Mouse (Mus musculus) bone marrow macrophage, adult 2 months (primary cell): ENCODE results near the gene Ctr9. TPM values are rescaled to one million over a fixed set of nuclear protein-coding genes. Genes with fewer than 3 reads are reported as not detected.

Source experiments
- H3K27ac ChIP-seq: 2 replicates; pipeline ENCODE4 v1.5.1; 2012; ENCODE audit warnings: low read depth, low read length; ENCODE audit not compliant: insufficient read depth
- H3K4me1 ChIP-seq: 2 replicates; pipeline ENCODE4 v1.6.1; 2012; ENCODE audit warnings: low read length; ENCODE audit not compliant: control insufficient read depth, insufficient read depth
- H3K4me3 ChIP-seq: 2 replicates; pipeline ENCODE4 v1.5.1; 2012; ENCODE audit warnings: mild to moderate bottlenecking, low read length, moderate library complexity; ENCODE audit not compliant: insufficient read depth
- CTCF ChIP-seq: IDR thresholded peaks from 2 replicates; pipeline ENCODE4 v1.5.1; 2012; ENCODE audit warnings: low read depth, mild to moderate bottlenecking, low read length, moderate library complexity
- POLR2A ChIP-seq: IDR thresholded peaks from 2 replicates; pipeline ENCODE4 v1.6.1; 2012; ENCODE audit warnings: mild to moderate bottlenecking, low read depth, low read length, borderline replicate concordance
- polyA plus RNA-seq: library from polyadenylated mRNA; stranded (reverse); fragments of >200 nt; gene quantifications from 2 replicates; pipeline ENCODE4 v1.2.4, GENCODE M21; 2012; ENCODE audit not compliant: missing spikeins, insufficient read depth, insufficient read length

Gene Ctr9
- polyA plus RNA-seq, 1 experiment = 24.0 TPM

DNA sequence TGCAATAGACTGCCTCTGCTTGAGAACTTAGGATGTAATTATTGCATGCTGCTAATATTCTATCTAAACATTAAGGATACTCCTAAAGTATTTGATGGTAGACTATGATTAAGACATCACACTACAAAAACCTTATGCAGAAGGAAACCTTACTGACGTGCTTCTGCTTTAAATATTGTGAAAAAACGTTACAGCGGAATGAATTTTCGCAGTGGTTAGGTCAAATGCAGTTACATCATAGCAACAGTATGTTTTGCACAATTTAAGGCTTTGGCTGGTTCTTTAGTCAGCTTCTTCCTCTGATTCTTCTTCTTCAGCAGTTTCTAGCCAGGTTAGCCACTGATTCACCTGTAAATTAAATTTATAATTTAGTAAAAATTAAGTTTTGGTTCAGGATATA lies 43.7 kb downstream of the Ctr9 start:
- Histone ChIP-seq H3K4me3 (no peak overlapping the region), H3K4me1 (no peaks in the 10 kb centered on the region), H3K27ac (no peak overlapping the region)
- TF ChIP-seq CTCF (no peak), POLR2A (no peak)

DNA sequence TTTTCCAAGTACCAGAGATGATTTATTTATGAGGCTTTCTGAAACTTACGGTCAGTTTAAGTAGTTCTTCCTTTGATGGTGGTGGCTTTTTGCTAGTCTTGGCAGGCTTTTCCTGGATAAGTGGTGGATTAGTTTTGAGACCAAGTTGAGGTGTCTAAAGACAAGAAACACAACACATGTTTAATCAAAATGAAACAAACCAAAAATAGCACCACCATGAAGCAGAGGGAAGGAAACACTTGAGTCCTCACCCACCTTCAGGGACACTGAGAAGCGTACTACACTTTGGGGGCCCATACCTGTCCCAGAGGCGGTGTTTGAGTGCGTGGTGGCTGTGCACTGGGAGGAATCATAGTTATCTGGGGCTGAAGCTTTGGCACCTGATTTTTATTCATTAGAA lies 46.5 kb downstream of the Ctr9 start:
- no peak overlapping the region for H3K27ac ChIP-seq
- TF ChIP-seq CTCF (no peak), POLR2A (no peak)
- no peak overlapping the region for H3K4me3 ChIP-seq
- peaks cover 7% of the 10 kb centered on the region for H3K4me1 ChIP-seq

GRCm38 (mm10) chr7:111078271-111078670 lies 49.5 kb downstream of the Ctr9 start:
- TF ChIP-seq POLR2A (no peak), CTCF (no peak)
- Histone ChIP-seq H3K4me1 (peaks cover 7% of the 10 kb centered on the region), H3K4me3 (no peak overlapping the region), H3K27ac (no peak overlapping the region)

- H3K4me3 ChIP-seq = peak overlapping the region; percentile 15
- H3K27ac ChIP-seq = no peak overlapping the region
- H3K4me1 ChIP-seq = peaks cover 9% of the 10 kb centered on the region
- TF ChIP-seq POLR2A (no peak), CTCF (no peak)
Observed at GRCm38 (mm10) chr7:111080026-111080425, 51.3 kb downstream of the Ctr9 start.

DNA sequence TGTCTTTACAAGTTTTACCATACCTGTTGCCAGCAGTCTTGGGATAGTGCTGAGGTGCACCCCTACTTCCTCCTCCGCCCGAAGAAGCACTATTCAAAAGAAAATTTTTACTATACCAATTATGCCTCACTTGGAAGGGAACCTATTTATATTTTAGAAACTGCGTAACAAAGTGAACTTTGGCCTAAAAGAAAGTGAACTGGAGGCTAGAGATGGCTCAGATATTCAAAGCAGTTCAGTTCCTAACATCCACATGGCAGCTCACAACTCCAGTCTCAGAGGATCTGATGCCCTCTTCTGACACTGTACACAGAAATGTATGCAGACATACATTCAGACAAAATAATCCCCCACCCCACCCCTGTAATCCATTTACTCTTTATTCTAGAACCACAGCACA lies 52.1 kb downstream of the Ctr9 start:
- TF ChIP-seq POLR2A = no peak
- no peak for TF ChIP-seq CTCF
- Histone ChIP-seq H3K27ac (no peak overlapping the region), H3K4me1 (peaks cover 9% of the 10 kb centered on the region), H3K4me3 (peak overlapping the region; percentile 70)

DNA sequence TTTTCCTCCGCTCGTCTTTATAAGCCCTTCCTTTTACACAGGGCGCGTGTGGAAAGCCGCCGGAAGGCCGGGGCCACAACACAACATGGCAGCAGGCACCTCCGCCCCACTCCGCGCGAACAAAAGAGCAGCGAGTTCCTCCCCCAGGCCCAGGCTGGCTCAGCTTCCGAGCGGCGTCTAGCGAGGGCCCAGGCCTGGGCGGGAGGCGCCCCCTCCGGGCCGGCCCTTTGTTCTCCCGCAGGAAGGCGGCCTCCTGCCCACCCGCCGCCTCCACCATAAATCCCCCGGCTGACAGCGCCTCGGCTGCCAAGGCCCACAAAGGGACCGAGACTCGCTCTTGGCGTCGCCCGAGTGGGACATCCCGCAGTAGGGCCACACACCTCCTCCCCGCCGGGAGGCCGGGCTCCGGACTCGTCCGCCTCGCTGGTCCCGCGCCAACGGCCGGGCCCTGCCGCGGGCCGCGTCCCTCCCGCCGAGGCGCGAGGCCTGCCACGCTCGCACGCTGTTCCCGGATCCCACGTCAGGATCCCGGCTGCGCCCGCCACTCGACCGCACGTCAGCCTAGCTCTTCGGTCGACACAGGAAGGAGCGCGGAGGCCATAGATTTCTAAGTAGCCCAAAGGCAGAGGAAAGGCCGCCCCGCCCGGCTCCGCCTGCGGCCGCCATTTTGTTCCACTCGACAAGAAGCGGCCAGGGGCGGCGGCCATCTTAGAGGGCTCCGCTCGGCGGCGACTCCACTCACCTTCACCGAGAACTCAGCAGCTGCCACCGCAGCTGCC lies 53.5 kb downstream of the Ctr9 start:
- H3K4me3 ChIP-seq = peak overlapping the region; percentile 70
- peak overlapping the region; percentile 95 for H3K27ac ChIP-seq
- TF ChIP-seq CTCF (no peak), POLR2A (no peak)
- H3K4me1 ChIP-seq = peaks cover 9% of the 10 kb centered on the region

DNA sequence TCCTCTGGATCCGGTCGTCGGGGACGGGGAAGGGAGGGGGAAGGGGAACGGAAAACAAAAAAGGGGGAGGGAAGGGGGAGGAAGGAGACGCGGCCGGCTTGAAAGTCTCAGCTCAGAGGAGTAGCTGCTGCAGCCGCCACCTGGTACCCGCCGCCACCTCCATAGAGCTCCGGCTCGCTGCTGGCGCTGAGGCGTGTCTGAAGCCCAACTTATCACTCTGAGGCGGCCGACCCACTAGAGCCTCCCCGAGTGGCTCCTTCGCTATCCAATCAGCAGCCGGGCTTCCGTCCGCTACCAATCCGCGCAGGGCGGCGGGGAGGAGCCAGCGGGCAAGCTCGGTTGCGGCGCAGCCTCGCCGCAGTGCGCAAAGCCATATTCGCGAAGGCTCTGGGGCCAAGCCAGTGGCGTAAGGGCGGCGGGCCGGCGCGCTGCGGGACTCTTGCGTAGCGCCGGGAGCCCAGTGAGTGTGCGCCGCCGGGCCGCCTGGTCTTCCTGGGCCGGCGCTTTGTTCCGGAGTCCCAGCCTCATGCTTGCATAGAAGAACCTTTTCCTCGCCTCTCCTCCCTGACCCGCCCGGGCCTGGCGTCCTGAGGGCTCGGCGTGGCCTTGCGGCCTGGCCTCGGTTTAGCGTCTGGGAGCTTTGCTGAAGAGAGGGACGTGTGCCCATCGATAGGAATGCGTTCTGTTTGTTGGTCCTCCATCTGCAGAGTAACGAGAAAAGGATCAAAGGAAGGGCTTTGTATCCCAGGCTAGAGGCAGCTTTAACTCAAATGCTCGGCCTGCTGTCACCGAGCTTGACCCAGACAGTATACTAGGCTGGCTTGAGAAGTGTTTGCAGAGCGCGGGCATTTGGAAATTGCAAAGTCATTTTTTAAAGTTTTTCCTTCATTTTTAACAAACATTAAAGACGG lies 54.3 kb downstream of the Ctr9 start, which contains the start of gene Eif4g2:
Gene Eif4g2 (minus strand): TSS at position 209 of the 911 bp plus-strand sequence.
- TF ChIP-seq CTCF = no peak
- TF ChIP-seq POLR2A = peak; percentile 72
- H3K27ac ChIP-seq = peak within 1 kb of the TSS; percentile 95
- H3K4me3 ChIP-seq = peak within 1 kb of the TSS; percentile 74
- peaks cover 9% of the 10 kb centered on the region for H3K4me1 ChIP-seq

DNA sequence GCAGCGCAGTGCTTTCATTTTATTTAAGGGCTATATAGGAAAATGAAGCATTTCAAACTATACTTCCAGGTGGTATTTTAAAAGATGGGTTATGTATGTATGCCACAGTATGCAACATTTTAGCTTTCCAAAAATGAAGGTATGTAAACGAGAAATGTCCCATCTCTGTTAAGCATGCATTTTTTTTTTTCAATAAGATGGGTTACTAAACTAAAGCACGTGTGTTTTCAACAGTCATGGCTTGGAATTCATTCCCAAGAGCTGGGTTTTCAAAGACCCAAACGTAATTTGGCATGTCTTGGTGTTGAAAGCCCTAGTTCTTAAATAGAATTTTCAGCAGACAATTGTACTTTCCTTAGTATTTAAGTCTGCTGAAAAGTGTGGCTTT lies 55.0 kb downstream of the Ctr9 start:
- TF ChIP-seq CTCF (no peak), POLR2A (no peak)
- H3K4me3 ChIP-seq = peak overlapping the region; percentile 74
- H3K4me1 ChIP-seq = peaks cover 9% of the 10 kb centered on the region
- H3K27ac ChIP-seq = peak overlapping the region; percentile 87

DNA sequence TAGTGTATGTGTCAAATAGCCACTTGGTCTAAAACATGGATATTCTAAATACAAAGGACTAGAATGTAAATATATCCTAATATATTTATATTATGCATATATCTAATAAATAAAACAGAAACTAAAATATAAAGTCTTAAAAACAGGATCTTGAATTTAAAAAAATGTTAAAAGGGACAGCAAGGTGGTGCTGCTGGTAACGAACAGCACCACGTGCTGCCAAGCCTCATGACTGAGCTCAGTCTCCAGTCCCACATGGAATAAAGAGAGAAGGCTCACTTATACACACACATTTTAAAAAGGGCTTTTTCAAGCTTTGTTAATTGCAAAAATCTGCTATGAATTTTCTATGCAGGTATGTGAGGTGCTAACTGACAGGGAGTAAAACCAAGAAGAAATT lies 55.7 kb downstream of the Ctr9 start:
- Histone ChIP-seq H3K4me1 (peaks cover 8% of the 10 kb centered on the region), H3K27ac (peak overlapping the region; percentile 6; the same call in 1 of the 2 replicates), H3K4me3 (no peak overlapping the region)
- TF ChIP-seq CTCF (no peak), POLR2A (no peak)

DNA sequence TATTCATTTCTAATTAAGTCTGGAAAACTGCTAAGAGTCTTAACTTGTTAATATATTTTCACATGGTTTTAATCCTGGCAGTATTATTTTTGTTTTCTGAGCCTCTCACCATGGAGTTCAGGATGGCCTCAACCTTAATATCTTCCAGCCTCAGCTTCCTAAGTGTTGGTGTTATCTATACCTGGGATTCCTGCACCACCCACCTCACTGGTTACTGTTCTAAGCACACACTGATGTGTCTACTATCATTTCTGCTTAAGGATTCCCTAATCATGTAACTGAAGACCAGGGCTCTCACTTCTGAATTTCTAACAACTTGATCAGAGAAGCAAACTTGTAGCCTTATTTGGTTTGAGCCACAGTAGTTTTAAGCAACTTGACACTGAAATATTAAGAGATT lies 56.4 kb downstream of the Ctr9 start:
- Histone ChIP-seq H3K4me1 (peaks cover 3% of the 10 kb centered on the region), H3K4me3 (no peak overlapping the region), H3K27ac (no peak overlapping the region)
- TF ChIP-seq CTCF = no peak
- TF ChIP-seq POLR2A = no peak
